Mouse (Mus musculus) embryonic facial prominence, embryonic 10.5 days (tissue): ENCODE measurements around the gene Bag5. TPM values are rescaled to one million over a fixed set of nuclear protein-coding genes. Genes with fewer than 3 reads are reported as not detected.
A peak's percentile ranks its signal among the peaks of the same experiment; 100 is the strongest.

Source experiments
- DNase-seq: peaks from one replicate; pipeline ENCODE4 v3.0.0-alpha.2; 2017; ENCODE audit warnings: low spot score
- H3K27ac ChIP-seq: fragments of 300-500 bp; sonication (generic); replicated peaks from 2 replicates; pipeline ENCODE4 v1.5.1; 2016; ENCODE audit warnings: mild to moderate bottlenecking
- H3K27me3 ChIP-seq: fragments of 300-500 bp; sonication (generic); replicated peaks from 2 replicates; pipeline ENCODE4 v1.6.1; 2016; ENCODE audit warnings: low read depth, mild to moderate bottlenecking; ENCODE audit not compliant: poor library complexity, severe bottlenecking
- H3K36me3 ChIP-seq: fragments of 300-500 bp; sonication (generic); replicated peaks from 2 replicates; pipeline ENCODE4 v1.6.1; 2016; ENCODE audit warnings: mild to moderate bottlenecking, moderate library complexity
- H3K4me1 ChIP-seq: fragments of 300-500 bp; sonication (generic); 2 replicates; pipeline ENCODE4 v1.6.1; 2016
- H3K4me3 ChIP-seq: fragments of 300-500 bp; sonication (generic); 2 replicates; pipeline ENCODE4 v1.5.1; 2016; ENCODE audit warnings: mild to moderate bottlenecking, moderate library complexity
- H3K9me3 ChIP-seq: fragments of 300-500 bp; sonication (generic); 2 replicates; pipeline ENCODE4 v1.6.1; 2016; ENCODE audit warnings: mild to moderate bottlenecking
- WGBS: fragments of 180-500 bp; shearing (Covaris S2); methylation state at CpG from one replicate; pipeline ENCODE4 v1.1.7; 2016; 5-methylcytosine and 5-hydroxymethylcytosine counted together
- polyA plus RNA-seq: library from polyadenylated mRNA; unstranded; fragments of >200 nt; fragmentation: Nextera tagmentation; extraction: Ambion mirVana; gene quantifications from 2 replicates; pipeline ENCODE4 v1.2.1, GENCODE M21; 2016

Bag5 gene
- polyA plus RNA-seq, 1 experiment from 2014 or later, result 58.0 TPM

DNA sequence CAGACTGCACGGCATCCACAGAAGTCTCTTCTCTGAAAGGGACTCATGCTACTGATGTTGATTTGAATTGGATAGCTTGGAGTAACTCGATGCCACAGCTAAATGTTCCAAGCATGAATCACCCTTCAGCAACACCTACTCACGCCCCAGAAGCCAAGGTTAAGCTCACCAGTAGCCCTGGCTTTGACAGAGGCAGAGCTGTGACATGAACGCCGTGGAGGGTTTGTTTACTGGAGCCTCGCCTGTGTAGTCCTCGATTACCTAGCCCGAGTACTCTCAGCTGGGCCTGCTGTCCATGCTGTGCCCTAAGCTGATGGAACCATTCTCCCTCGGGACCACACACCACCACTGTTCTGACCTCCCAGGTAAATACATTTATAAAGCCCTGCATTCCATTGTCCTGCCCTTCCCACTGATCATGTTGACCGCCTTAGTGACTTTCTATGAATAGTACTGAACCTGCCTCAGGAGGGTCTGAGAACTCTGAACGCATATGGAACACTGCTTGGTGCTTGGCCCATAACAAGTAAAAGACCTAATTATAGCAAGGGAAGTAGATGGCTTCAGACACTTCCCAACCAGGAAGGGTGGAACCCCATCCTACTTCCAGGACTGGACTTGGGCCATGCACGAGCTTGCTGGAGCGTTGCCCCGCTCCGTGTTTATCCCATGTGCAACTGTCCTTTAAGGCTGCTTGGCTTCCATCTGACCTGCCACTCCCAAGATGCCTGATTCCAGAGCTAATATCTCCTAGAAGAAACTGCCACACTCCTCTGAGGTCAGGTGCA is 7.7 kb downstream of the Bag5 start:
- WGBS, result 76% methylated on average over 15 of the region's 15 CpGs
- Histone ChIP-seq H3K36me3 (peaks cover 38% of the 10 kb centered on the region), H3K4me1 (peaks cover 26% of the 10 kb centered on the region), H3K4me3 (no peak overlapping the region), H3K27me3 (no peaks in the 10 kb centered on the region), H3K9me3 (no peaks in the 10 kb centered on the region), H3K27ac (no peak overlapping the region)
- DNase-seq, result no peak

DNA sequence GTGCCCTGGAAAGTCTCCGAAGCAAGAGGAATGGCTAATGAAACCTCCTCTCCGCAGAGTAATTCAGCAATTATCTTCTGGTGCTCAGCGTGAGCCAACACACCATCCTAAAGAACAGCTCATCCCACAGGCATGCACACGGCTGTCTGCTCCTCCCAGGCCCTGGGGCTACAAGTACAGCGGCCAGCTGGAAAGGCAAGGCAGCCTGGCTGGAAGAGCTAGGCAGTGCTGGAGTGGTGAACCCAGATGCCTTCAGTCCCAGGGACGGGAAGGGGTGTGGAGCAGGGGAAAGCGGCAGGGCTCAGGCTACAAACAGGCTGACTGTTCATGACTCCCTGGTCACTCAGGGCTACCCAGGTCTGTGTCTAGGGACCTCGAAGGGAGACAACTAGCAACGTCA is 8.4 kb downstream of the Bag5 start:
- H3K4me1 ChIP-seq, result peaks cover 34% of the 10 kb centered on the region
- no peak overlapping the region for H3K4me3 ChIP-seq
- WGBS, result 43% methylated on average over 9 of the region's 9 CpGs
- no peaks in the 10 kb centered on the region for H3K9me3 ChIP-seq
- peak overlapping the region; percentile 52; the same call in 1 of the 2 replicates for H3K27ac ChIP-seq
- peaks cover 30% of the 10 kb centered on the region for H3K36me3 ChIP-seq
- H3K27me3 ChIP-seq, result no peaks in the 10 kb centered on the region
- DNase-seq, result peak; percentile 55

DNA sequence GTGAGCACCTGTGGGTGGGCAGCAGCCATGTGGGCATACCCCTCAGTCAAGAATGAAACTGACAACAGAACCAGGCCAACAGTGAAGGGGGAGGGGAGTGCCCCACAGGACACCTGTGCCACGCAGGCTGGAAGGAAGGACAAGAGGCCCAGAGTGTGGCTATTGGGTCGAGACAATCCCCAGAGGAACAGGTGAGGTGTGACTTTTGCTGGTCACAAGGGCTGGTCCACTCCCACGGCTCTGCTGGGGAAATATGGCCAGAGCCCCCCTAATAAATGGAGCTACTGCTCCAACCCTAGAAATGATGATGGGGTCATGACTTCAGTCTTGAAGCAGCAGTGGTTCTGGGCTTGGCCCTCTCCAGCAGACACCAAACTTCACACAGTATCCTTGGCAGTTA is 9.8 kb downstream of the Bag5 start:
- Histone ChIP-seq H3K4me1 (peaks cover 42% of the 10 kb centered on the region), H3K4me3 (no peak overlapping the region), H3K27me3 (no peaks in the 10 kb centered on the region), H3K9me3 (no peaks in the 10 kb centered on the region), H3K36me3 (peaks cover 17% of the 10 kb centered on the region), H3K27ac (no peak overlapping the region)
- no peak for DNase-seq
- 83% methylated on average over 3 of the region's 3 CpGs for WGBS

DNA sequence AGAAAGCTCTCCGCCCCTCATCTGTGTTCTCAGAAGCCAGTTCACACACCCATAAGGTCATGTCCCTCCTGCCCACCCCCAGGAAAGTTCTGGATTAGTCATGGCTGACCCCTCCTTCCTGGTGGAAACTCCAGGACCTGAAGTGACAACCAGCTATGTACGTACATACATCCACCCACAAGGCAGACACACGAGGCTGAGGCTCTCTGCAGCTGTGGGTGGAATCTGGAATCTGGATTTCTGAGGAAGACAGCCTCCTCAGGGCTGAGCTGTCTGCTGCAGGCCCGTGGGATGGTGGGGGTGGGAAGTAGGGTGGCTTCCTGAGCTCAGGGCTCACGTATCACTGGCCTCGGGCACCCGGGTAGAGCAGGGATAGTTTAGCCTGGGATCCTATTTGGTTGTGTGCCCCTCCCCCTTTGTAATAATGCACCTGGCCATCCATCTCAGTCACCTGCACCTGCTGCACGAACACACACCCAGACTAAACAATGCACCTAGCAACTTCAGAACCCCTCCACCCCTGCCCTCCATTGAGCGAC is 12.1 kb downstream of the Bag5 start:
- Histone ChIP-seq H3K27ac (0 out of 2 replicates have a peak overlapping the region, but pooled peaks have one; percentile 44), H3K36me3 (peaks cover 1% of the 10 kb centered on the region; the same call in 1 of the 2 replicates), H3K4me3 (no peak overlapping the region), H3K9me3 (no peaks in the 10 kb centered on the region), H3K27me3 (no peaks in the 10 kb centered on the region), H3K4me1 (peaks cover 45% of the 10 kb centered on the region)
- DNase-seq, result no peak
- 62% methylated on average over 9 of the region's 9 CpGs for WGBS

DNA sequence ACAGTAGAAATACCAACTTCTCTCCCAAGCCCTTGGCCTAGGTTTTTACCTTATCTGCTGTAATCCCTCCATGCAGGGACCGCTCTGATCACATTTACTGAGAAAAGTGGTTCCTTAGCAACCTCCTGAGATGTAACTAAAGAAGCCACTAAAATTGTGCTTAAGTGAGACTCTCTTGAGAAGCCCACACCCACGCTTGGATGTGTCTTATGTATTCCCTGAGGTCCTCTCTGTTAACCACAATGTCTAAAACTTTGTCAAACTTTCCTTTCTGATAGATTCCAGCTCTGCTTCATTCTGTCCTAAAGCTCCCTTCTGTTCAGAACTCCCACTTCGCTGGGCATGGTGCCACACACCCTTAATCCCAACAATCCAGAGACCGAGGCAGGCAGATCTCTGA is 13.5 kb downstream of the Bag5 start:
- DNase-seq, result no peak
- H3K9me3 ChIP-seq, result no peaks in the 10 kb centered on the region
- no peaks in the 10 kb centered on the region for H3K27me3 ChIP-seq
- H3K36me3 ChIP-seq, result no peaks in the 10 kb centered on the region
- H3K4me1 ChIP-seq, result peaks cover 48% of the 10 kb centered on the region
- H3K27ac ChIP-seq, result 0 out of 2 replicates have a peak overlapping the region, but pooled peaks have one; percentile 51
- WGBS, result 82% methylated on average over 4 of the region's 4 CpGs
- H3K4me3 ChIP-seq, result no peak overlapping the region

DNA sequence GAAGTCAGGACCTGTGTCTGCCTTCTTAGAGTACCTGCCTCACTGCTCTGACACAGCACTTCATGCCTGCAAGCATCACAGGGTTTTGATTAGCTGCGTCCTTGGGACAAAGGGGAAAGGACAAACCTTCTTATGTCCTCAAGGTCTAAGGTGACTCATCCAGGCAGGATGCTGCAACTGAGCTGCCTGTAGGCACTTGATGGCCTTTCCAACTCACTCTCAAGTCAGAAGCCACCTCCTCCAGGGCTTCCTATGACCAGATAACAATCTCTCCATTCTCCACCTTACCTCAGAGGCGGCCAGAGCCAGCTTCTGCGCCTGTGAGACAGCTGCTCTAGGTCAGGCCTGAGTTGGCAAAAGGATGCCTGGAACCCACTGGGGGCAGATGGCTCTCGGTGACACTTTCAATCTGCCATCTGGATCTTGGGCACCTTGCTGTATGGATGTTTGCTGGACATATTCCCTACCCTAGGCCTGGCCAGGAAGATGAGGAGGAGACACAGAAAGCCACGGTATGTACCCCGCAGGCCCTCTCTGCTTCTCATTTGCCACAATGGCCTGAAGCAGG is 14.6 kb downstream of the Bag5 start:
- Histone ChIP-seq H3K9me3 (no peaks in the 10 kb centered on the region), H3K27me3 (no peaks in the 10 kb centered on the region), H3K4me1 (peaks cover 55% of the 10 kb centered on the region), H3K27ac (peak overlapping the region; percentile 1; the same call in 1 of the 2 replicates), H3K36me3 (no peaks in the 10 kb centered on the region), H3K4me3 (no peak overlapping the region)
- no peak for DNase-seq
- 75% methylated on average over 6 of the region's 6 CpGs for WGBS

DNA sequence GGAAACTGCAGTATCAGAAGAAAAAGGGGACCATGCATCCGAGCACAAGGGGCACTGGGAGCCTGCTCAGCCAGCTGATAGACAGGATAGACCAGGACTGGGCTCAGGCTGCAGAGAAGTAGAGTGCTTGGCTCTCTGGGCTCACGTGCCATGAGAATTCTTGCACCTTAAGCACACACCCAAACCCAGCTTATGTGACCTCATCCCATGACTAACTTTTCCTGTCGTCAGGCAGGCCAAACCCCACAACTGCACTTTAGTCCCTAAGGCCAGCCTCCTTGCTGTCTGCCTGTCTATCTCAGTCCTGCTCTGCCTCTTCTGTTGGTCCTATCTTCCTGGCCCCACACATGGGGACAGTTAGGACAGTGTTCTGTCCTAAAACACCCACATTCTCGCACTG is 15.3 kb downstream of the Bag5 start:
- H3K27me3 ChIP-seq, result no peaks in the 10 kb centered on the region
- 67% methylated on average over 4 of the region's 4 CpGs for WGBS
- H3K4me1 ChIP-seq, result peaks cover 62% of the 10 kb centered on the region
- no peak overlapping the region for H3K4me3 ChIP-seq
- H3K27ac ChIP-seq, result no peak overlapping the region
- DNase-seq, result no peak
- no peaks in the 10 kb centered on the region for H3K9me3 ChIP-seq
- no peaks in the 10 kb centered on the region for H3K36me3 ChIP-seq

DNA sequence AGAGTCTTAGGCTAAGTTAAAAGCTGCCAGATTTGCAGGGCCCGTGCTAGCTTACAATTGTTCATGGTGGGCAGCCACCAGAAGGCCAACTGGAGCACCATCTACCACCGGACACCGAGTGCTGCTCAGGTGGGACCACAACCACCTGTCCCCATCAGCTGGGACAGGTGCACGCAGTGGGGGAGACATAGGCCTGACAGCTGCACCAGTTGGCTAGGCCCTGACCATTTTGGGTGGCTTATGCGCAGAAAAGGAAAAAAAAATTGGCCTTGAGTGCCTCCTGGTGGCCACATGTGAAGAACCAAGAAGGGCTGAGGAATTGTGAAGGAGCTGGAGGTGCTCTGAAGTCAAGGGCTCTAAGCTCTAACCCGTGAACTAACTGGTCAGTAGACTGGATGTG is 16.8 kb downstream of the Bag5 start:
- Histone ChIP-seq H3K4me3 (no peak overlapping the region), H3K4me1 (peaks cover 75% of the 10 kb centered on the region), H3K9me3 (no peaks in the 10 kb centered on the region), H3K27ac (peak overlapping the region; percentile 87), H3K36me3 (no peaks in the 10 kb centered on the region), H3K27me3 (no peaks in the 10 kb centered on the region)
- 24% methylated on average over 6 of the region's 6 CpGs for WGBS
- DNase-seq, result peak; percentile 77

DNA sequence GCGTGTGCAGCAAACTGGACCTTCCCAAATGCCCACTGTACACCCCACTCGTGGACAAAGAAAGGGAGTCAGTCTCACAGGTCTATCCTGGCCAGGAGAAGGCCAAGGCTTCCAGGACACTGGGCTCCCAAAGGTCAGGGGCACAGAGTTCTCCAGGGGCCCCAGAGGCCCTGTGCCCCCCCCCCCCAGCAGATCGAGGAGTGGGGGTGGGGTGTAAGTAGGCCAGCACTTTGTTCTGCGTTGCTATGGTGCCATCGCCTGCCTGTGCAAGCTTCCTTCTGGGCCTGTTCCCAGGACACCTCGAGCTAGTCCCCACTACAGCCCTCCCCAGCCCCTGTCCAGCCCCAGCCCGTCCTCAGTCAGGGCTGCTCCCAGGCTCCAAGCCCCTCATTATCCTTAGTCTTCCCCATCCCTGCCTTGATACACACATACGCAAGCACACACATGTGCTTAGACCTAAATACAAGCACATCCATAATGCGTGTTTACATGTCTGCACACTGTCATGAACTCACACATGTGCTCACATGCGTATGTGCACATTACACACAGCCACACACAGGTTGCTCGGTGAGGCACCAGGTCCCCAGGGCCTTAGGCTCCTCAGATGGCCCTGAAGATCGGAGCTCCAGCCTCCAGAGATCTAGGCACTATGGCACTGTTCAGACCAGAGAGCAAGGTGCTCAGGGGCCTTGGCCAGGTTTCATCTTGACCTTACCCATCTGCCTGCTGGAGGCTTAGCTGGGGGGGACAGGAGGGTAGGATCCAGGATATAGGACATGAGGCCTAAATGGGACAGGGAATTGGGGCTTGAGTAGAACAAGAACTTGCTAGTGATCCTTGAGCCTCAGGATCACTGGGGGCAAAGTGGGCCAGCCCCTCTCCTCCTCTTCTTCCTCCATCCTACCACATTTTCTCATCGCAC is 17.9 kb downstream of the Bag5 start:
- 50% methylated on average over 13 of the region's 13 CpGs for WGBS
- Histone ChIP-seq H3K9me3 (no peaks in the 10 kb centered on the region), H3K4me1 (peaks cover 75% of the 10 kb centered on the region), H3K27me3 (no peaks in the 10 kb centered on the region), H3K27ac (peak overlapping the region; percentile 87), H3K36me3 (no peaks in the 10 kb centered on the region), H3K4me3 (peak overlapping the region; percentile 41)
- DNase-seq, result no peak

DNA sequence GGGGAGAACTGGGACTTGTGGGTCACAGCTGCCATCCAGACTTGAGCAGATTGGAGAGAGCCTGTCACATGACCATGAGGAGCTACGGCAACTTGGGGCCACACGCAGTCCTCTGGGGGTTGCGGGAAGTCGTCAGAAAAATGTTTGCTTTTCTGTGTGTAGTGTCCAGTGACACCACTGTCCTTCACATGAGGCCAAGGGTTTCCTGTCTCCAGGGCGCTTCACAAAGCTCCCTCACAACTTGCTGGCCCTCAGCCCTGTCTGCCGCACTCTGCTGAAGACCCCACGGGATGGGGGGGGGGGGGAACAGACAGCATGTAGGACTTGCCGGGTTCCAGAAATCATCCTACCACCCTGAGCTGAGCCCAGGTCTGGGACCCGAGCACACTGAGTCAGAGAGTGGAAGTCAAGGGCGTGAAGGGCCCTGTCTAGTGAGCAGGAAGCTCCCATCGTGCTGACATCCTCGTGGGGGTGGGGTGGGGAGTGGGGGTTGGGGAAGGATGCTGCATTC is 18.7 kb downstream of the Bag5 start:
- DNase-seq, result peak; percentile 46
- H3K9me3 ChIP-seq, result no peaks in the 10 kb centered on the region
- H3K36me3 ChIP-seq, result no peaks in the 10 kb centered on the region
- no peaks in the 10 kb centered on the region for H3K27me3 ChIP-seq
- H3K4me3 ChIP-seq, result peak overlapping the region; percentile 41
- H3K4me1 ChIP-seq, result peaks cover 72% of the 10 kb centered on the region
- H3K27ac ChIP-seq, result peak overlapping the region; percentile 87
- WGBS, result 8% methylated on average over 12 of the region's 12 CpGs

DNA sequence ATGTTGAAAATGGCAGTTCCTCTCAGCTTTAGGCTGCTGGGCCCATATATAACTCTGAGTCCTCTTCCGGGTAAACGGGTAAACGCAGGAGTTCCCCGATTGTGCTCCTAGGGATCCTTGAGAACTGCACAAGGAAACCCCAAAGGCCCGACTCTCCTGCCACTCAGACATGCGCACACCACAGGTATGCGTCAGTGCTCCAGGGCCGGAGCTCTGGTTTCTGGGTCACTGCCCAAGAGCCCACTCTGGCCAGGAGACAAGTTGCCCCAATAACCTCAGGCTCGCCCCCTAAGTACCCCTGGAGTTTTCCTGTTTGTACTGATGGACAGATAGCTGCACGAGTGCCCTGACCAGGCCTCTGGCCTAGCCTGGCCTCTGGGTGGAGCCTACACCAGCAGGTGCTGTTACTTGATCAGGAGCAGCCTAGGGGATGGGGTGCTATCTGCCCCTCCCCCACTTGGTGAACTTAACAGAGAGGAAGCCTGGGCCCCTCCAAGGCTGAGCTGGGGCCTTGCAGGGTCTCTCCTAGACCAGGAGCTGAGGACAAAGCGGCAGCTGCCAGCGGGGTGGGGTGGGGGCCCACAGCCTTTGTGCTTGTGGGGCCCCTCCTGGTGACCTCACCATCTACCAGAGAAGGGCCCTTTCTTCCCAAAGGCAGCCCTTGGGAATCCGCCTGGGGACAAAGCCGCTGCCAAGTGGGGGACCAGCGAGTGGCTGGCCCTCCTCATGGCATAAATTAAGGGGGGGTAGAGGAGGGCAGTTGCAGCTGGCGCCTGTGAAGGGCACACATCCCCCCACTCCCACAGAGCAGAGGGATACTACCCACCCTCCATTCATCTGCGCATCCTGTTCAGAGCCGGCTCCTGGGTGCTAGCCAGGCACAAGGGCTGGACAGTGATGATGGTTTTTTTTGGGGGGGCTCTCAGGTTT is 19.5 kb downstream of the Bag5 start:
- H3K27me3 ChIP-seq, result no peaks in the 10 kb centered on the region
- H3K4me3 ChIP-seq, result peak overlapping the region; percentile 41
- 23% methylated on average over 18 of the region's 18 CpGs for WGBS
- no peaks in the 10 kb centered on the region for H3K36me3 ChIP-seq
- peak overlapping the region; percentile 87 for H3K27ac ChIP-seq
- DNase-seq, result peak; percentile 77
- H3K9me3 ChIP-seq, result no peaks in the 10 kb centered on the region
- H3K4me1 ChIP-seq, result peaks cover 69% of the 10 kb centered on the region
